Mouse (Mus musculus): Measurements from ENCODE around the gene Cdk13.

DNA sequence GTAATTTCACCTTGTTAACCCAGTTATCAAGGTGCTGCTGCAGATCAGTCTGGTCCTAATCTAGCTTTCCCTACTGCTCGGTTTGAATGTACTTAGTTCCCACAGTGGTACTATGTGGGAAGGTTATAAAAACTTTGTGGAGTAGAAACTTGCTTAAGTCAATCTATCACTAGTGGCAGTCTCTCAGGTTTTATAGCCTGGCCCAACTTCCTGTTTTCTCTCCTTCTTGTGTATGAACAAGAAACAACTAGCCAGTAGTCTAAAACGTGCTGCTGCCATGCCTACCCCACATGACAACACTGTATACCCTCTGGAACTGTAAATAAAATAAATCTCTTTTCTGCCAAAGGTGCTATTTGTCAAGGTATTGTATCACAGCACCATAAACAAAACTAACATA is 25.0 kb downstream of the Cdk13 start:
- TF ChIP-seq CTCF (IDR thresholded peaks at IDR 0.05; ENCODE audit: borderline replicate concordance, insufficient read depth, low read length) (no peak), POLR2A (IDR thresholded peaks at IDR 0.05; ENCODE audit: low read depth, low read length) (no peak)

Measured in embryonic fibroblast, embryonic 13.5 days (primary cell).